Mouse (Mus musculus) small intestine, adult 10 weeks (tissue): ENCODE measurements around the gene Vmn1r178. TPM values are rescaled to one million over a fixed set of nuclear protein-coding genes. Genes with fewer than 3 reads are reported as not detected.

Experiments
- polyA plus RNA-seq: library from polyadenylated mRNA; stranded (reverse); fragments of 350-450 nt; fragmentation: Illumina TruSeq; extraction: RNeasy Lipid Tissue Mini Kit (QIAGEN cat#74804); gene quantifications from one replicate; pipeline ENCODE4 v1.2.3, GENCODE M21; 2014; ENCODE audit warnings: low replicate concordance

Vmn1r178 gene
- not detected for polyA plus RNA-seq

GRCm38 (mm10) chr7:23891709-23892108 lies at the start of gene Vmn1r178:
TSS of gene Vmn1r178 (plus strand) at chr7:23892009.

GRCm38 (mm10) chr7:23866349-23866748 lies 25.5 kb upstream of the Vmn1r178 start, which contains the start of gene Vmn1r177:
TSS of gene Vmn1r177 (minus strand) at chr7:23866449.

DNA sequence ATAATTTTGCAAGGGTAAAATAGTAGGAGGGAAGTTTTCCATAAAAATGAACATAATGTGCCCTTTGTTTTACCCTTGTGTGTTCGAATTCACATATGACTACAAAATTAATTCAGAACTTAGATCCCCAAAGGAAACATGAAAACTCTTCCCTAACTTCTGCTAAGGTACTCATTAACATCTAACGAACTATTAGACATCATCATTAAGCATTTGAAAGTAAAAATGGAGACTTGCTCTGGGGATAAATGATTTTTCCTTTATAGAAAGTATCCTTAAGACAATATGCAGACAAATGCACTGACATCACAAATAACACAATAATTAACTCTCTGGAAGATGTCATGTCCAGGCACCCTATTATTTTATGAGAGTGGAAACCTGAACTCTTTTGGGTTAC lies 34.9 kb downstream of the Vmn1r178 start, which contains the start of gene Vmn1r179:
Vmn1r179 (plus strand) TSS at position 301 of the 400 bp plus-strand sequence.

Other genes with a start within 250 kb of the Vmn1r178 start
- not detected for gene Vmn1r172, start 233.7 kb upstream of the Vmn1r178 start, polyA plus RNA-seq
- gene Vmn1r173, start 191.3 kb upstream of the Vmn1r178 start, polyA plus RNA-seq: not detected
- not detected for gene Vmn1r174, start 139.7 kb upstream of the Vmn1r178 start, polyA plus RNA-seq
- gene Vmn1r175, start 81.4 kb upstream of the Vmn1r178 start, polyA plus RNA-seq: not detected
- gene Vmn1r176, start 54.6 kb upstream of the Vmn1r178 start, polyA plus RNA-seq: not detected
- gene Vmn1r177, start 25.6 kb upstream of the Vmn1r178 start, polyA plus RNA-seq: not detected
- not detected for gene Vmn1r179, start 35.0 kb downstream of the Vmn1r178 start, polyA plus RNA-seq
- not detected for gene Vmn1r180, start 58.6 kb downstream of the Vmn1r178 start, polyA plus RNA-seq
- gene Vmn1r181, start 82.6 kb downstream of the Vmn1r178 start, polyA plus RNA-seq: not detected
- gene V1rd19, start 109.7 kb downstream of the Vmn1r178 start, polyA plus RNA-seq: not detected
- not detected for gene Vmn1r183, start 161.2 kb downstream of the Vmn1r178 start, polyA plus RNA-seq
- gene Zfp180, start 189.9 kb downstream of the Vmn1r178 start, polyA plus RNA-seq: 7.6 TPM
- gene Zfp112, start 220.3 kb downstream of the Vmn1r178 start, polyA plus RNA-seq: 1.0 TPM
- gene Zfp235, start 242.2 kb downstream of the Vmn1r178 start, polyA plus RNA-seq: 4.6 TPM